Mouse (Mus musculus): ENCODE measurements around the gene Pwwp2a. TPM values are rescaled to one million over a fixed set of nuclear protein-coding genes. Genes with fewer than 3 reads are reported as not detected.

Gene Pwwp2a
- polyA plus RNA-seq (2012; ENCODE audit: insufficient read depth, low replicate concordance) = 2.3 and 12.6 TPM in 2 replicates

GRCm38 (mm10) chr11:43681472-43682414 is at the start of gene Pwwp2a:
Gene Pwwp2a (plus strand): TSS chr11:43681998.
- Histone ChIP-seq H3K9me3 (no peaks in the 10 kb centered on the region), H3K36me3 (replicated peaks; ENCODE audit: low read length) (peaks cover 32% of the 10 kb centered on the region), H3K27me3 (replicated peaks) (peaks cover 2% of the 10 kb centered on the region), H3K4me1 (peaks cover 48% of the 10 kb centered on the region), H3K4me3 (replicated peaks) (peak within 1 kb of the TSS; percentile 97)
- TF ChIP-seq GATA1 (IDR thresholded peaks at IDR 0.05; ENCODE audit: borderline replicate concordance, low read length) (no peak), FLI1 (IDR thresholded peaks at IDR 0.05; ENCODE audit: low read length) (peak; percentile 23; the same call in 1 of the 2 replicates)

DNA sequence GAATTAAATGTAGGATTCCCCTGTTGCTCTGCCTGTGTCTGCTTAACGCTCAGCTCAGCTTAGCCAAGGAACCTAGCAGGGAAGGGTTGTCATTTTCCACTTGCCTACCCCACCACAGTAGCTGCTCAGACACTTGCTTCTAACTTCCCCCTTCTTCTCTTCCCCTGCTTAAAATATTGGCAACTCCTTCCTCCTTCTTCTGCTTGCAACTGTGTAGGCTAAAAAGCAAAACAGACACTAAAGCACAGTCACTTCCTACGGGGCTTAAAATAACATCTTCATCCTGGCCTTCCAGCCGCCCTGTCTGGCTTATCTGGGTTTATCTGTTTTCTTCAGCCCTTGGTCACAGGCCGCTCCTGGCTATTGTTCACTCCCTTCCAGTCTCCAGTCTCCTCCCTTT is 49.2 kb upstream of the Pwwp2a start:
- Histone ChIP-seq H3K36me3 (replicated peaks; ENCODE audit: low read length) (no peaks in the 10 kb centered on the region), H3K4me3 (replicated peaks) (peak overlapping the region; percentile 89), H3K9me3 (no peaks in the 10 kb centered on the region), H3K4me1 (peaks cover 66% of the 10 kb centered on the region), H3K27me3 (replicated peaks) (no peaks in the 10 kb centered on the region)
- no peak for TF ChIP-seq FLI1 (IDR thresholded peaks at IDR 0.05; ENCODE audit: low read length)
- TF ChIP-seq GATA1 (IDR thresholded peaks at IDR 0.05; ENCODE audit: borderline replicate concordance, low read length) = no peak

DNA sequence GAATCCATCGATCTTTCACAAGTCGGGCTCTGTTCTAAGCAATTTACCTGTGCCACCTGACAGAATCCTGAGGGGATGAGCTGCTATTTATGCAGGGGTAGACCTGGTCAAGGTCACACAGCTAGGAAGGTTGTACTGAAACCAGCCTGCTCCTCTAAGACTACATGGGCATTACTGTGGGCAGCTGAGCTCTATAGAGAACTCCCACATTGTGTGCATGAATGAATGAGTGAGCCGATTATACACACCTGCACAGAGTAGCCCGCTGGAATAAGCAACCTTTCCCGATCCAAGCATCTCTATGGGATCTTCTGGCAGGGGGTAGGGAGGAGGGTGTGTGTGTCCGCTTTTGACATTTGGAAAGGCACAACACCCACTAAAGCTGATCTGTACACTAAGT is 48.6 kb upstream of the Pwwp2a start:
- Histone ChIP-seq H3K4me3 (replicated peaks) (peak overlapping the region; percentile 89), H3K9me3 (no peaks in the 10 kb centered on the region), H3K27me3 (replicated peaks) (no peaks in the 10 kb centered on the region), H3K36me3 (replicated peaks; ENCODE audit: low read length) (no peaks in the 10 kb centered on the region), H3K4me1 (peaks cover 62% of the 10 kb centered on the region)
- TF ChIP-seq GATA1 (IDR thresholded peaks at IDR 0.05; ENCODE audit: borderline replicate concordance, low read length) (no peak), FLI1 (IDR thresholded peaks at IDR 0.05; ENCODE audit: low read length) (no peak)

GRCm38 (mm10) chr11:43633658-43634401 is 48.0 kb upstream of the Pwwp2a start:
- no peaks in the 10 kb centered on the region for H3K27me3 ChIP-seq (replicated peaks)
- H3K9me3 ChIP-seq = 0 out of 2 replicates have a peak, but pooled peaks cover 5% of the 10 kb centered on the region
- peak overlapping the region; percentile 33 for H3K4me3 ChIP-seq (replicated peaks)
- no peaks in the 10 kb centered on the region for H3K36me3 ChIP-seq (replicated peaks; ENCODE audit: low read length)
- peaks cover 62% of the 10 kb centered on the region for H3K4me1 ChIP-seq
- TF ChIP-seq FLI1 (IDR thresholded peaks at IDR 0.05; ENCODE audit: low read length) (no peak), GATA1 (IDR thresholded peaks at IDR 0.05; ENCODE audit: borderline replicate concordance, low read length) (no peak)

DNA sequence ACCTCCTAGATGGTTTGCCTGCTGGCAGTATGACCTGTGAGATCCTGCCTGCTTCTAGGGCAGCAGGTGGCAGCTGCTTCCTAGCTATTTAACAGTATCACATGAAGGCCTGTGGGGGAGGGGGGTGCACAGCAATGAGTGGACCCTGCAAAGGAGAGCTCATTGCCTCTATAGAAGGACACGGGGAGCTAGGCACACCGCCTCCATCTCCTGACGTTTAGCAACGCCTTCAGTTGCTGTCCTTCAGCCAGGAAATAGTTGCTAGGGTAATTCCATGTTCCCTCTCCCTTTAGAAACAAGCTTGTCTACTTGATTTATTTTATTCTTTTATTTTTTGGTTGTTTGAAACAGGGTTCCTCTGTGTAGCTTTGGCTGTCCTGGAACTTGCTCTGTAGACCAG is 45.0 kb upstream of the Pwwp2a start:
- peaks cover 21% of the 10 kb centered on the region for H3K9me3 ChIP-seq
- TF ChIP-seq FLI1 (IDR thresholded peaks at IDR 0.05; ENCODE audit: low read length) = no peak
- TF ChIP-seq GATA1 (IDR thresholded peaks at IDR 0.05; ENCODE audit: borderline replicate concordance, low read length) = no peak
- H3K4me3 ChIP-seq (replicated peaks) = no peak overlapping the region
- peaks cover 43% of the 10 kb centered on the region for H3K4me1 ChIP-seq
- H3K36me3 ChIP-seq (replicated peaks; ENCODE audit: low read length) = peaks cover 8% of the 10 kb centered on the region
- no peaks in the 10 kb centered on the region for H3K27me3 ChIP-seq (replicated peaks)

DNA sequence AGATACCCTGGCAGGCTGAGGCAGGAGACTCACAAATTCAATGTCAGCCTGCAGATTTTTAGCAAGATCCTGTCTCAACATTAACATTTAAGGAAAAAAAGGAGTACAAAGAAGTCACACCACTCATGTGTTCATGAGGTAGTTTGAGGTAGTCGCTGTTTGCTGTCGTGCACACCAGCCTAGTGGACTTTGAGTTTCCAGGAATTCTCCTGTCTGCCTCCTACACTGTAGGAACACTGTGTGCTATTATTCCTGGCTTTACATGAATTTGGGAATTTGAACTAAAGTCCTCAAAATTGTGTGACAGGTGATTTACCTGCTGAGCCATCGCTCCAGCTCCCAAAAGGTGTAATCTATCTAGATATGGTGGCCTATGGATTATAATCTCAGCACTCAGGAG is 43.3 kb upstream of the Pwwp2a start:
- Histone ChIP-seq H3K27me3 (replicated peaks) (no peaks in the 10 kb centered on the region), H3K9me3 (peaks cover 21% of the 10 kb centered on the region), H3K4me1 (peaks cover 43% of the 10 kb centered on the region), H3K4me3 (replicated peaks) (no peak overlapping the region), H3K36me3 (replicated peaks; ENCODE audit: low read length) (peaks cover 8% of the 10 kb centered on the region)
- TF ChIP-seq GATA1 (IDR thresholded peaks at IDR 0.05; ENCODE audit: borderline replicate concordance, low read length) (no peak), FLI1 (IDR thresholded peaks at IDR 0.05; ENCODE audit: low read length) (no peak)

DNA sequence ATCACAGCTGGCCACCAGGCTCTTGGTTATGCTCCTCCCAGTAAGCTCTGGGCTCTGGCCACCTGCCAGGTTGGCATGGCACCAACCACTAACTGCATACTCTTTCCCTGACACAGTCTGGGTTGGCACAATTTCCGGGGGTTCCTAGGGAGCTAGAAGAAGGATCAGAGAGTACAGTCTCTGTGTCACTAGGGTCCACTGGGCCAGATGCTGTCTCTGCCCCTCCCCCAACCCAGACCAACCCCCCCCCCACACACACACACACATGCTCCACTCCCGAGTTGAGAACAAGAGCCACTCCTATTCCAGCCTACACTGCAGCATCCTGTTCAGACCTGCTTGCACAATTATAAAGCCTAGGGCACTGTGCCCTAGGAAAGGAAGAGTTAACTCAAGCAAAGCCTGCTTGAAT is 38.6 kb upstream of the Pwwp2a start:
- Histone ChIP-seq H3K9me3 (peaks cover 25% of the 10 kb centered on the region), H3K36me3 (replicated peaks; ENCODE audit: low read length) (peaks cover 8% of the 10 kb centered on the region), H3K4me1 (peaks cover 44% of the 10 kb centered on the region), H3K27me3 (replicated peaks) (no peaks in the 10 kb centered on the region), H3K4me3 (replicated peaks) (no peak overlapping the region)
- TF ChIP-seq GATA1 (IDR thresholded peaks at IDR 0.05; ENCODE audit: borderline replicate concordance, low read length) = no peak
- TF ChIP-seq FLI1 (IDR thresholded peaks at IDR 0.05; ENCODE audit: low read length) = no peak

DNA sequence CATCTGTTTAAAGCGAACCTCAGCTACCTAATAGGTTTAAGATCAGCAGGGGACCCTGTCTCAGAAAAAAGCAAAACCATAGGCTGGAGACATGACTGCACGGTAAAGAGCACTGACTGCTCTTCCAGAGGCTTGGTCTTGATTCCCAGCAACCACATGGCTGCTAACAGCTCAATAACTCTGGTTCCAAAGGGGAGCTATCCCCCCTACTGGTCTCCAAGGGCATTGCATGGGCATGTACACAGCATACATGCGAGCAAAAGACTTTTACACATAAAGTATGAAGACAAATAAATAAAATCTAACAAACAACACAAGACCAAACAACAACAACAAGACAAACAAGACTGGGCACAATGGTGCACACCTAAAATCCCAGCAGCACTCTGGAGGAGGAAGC is 36.5 kb upstream of the Pwwp2a start:
- H3K4me1 ChIP-seq = peaks cover 41% of the 10 kb centered on the region
- H3K27me3 ChIP-seq (replicated peaks) = no peaks in the 10 kb centered on the region
- H3K36me3 ChIP-seq (replicated peaks; ENCODE audit: low read length) = peaks cover 1% of the 10 kb centered on the region
- no peak overlapping the region for H3K4me3 ChIP-seq (replicated peaks)
- peaks cover 10% of the 10 kb centered on the region for H3K9me3 ChIP-seq
- TF ChIP-seq GATA1 (IDR thresholded peaks at IDR 0.05; ENCODE audit: borderline replicate concordance, low read length) = no peak

- TF ChIP-seq GATA1 (IDR thresholded peaks at IDR 0.05; ENCODE audit: borderline replicate concordance, low read length) (no peak), FLI1 (IDR thresholded peaks at IDR 0.05; ENCODE audit: low read length) (no peak)
- H3K36me3 ChIP-seq (replicated peaks; ENCODE audit: low read length) = no peaks in the 10 kb centered on the region
Observed at GRCm38 (mm10) chr11:43653051-43653475, 28.7 kb upstream of the Pwwp2a start.

More at GRCm38 (mm10) chr11:43653051-43653475, 28.7 kb upstream of the Pwwp2a start:
- Histone ChIP-seq H3K4me1 (peaks cover 43% of the 10 kb centered on the region), H3K9me3 (no peaks in the 10 kb centered on the region), H3K27me3 (replicated peaks) (no peaks in the 10 kb centered on the region), H3K4me3 (replicated peaks) (no peak overlapping the region)

All from megakaryocyte, embryonic 14.5 days (primary cell).